Mouse (Mus musculus): ENCODE measurements at regions not wholly inside any gene's neighbourhood (a gene's known extent, or its start where the extent isn't known, plus 50 kb on each side); places are given as distances from the start of the nearest gene placed in this dataset.
"Not testable (repeated sequence)": the region's sequence is repeated elsewhere in the genome, so short reads cannot be mapped to it uniquely, and the experiment has no call there.

DNA sequence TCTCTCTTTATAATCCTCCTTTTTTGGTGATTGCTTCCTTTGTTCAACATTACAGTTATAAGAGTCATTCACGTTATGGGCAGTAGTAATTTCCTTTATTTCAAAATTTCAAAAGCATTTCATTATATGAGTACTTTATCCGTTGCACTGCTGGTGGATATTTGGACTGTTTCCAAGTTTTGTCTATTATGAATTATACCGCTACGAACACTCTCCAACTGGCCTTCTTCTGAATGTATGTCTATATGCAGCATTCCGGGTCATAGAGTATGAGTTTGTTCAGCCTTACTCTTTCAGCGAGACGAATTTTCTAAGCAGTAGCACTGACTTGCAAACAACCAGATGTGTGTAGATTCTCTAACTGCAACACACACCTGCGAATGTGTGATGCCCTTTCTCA is 57.8 kb downstream of the Dusp6 start:
- DNase-seq (ENCODE audit: low spot score in 2 of 2): no peak

DNA sequence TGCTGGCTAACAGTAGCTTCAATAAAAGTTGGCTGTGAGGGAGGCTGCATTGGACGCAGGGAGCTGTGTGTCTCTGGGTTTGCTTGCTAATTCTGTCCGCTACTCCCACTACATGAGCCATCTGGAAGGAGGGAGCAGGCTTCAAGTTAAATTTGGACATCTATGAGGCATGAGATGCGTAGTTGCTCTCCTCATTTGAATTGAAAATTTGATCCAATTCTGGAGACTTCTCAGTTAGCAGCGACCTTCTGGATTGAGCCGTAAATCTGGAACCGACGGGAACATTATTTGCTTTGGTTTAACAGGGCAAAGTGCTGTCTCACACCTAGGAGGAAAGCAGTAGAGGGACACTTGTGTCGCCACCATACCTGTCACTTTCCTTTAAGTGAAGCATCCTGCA is 60.3 kb downstream of the Dusp6 start:
- DNase-seq (ENCODE audit: low spot score in 2 of 2): peak in 1 of 2 experiments; percentile 33

DNA sequence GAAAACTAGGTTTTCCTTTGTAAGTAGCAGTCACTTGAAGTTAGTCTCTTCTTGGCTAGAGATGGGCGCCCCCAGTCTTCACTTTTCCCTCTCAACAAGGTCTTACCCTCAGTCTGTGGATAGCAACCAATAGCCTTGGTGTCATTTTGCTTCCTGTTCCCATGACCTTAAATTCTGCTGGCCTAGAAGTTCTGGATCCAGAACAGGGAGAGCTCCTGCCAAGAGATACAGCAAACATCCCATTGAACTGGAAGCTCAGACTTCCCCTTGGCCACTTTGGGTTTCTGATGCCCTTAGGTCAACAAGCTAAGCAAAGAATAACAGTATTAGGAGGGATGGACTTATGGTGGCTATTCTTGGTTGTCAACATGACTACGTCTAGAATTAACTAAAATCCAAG is 64.5 kb downstream of the Dusp6 start:
- DNase-seq (ENCODE audit: low spot score in 2 of 2): no peak

DNA sequence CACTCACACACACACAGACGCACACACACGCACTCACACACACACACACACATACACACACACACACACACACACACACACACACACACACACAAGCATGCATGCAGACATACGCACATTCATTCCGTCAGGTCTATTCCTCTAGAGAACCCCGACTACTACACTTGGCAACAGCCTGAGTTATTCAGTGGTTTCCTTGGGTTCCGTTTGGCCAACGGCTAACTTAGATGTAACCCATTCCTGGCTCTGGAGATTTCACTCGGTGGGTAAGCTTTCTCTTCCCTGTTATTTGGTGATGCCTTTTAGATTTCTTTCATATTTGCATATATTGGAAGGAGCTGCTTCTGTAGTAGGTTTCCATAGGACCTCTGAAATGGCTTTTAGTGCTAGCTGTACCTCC is 65.5 kb downstream of the Dusp6 start:
- no peak for DNase-seq (ENCODE audit: low spot score in 2 of 2)

DNA sequence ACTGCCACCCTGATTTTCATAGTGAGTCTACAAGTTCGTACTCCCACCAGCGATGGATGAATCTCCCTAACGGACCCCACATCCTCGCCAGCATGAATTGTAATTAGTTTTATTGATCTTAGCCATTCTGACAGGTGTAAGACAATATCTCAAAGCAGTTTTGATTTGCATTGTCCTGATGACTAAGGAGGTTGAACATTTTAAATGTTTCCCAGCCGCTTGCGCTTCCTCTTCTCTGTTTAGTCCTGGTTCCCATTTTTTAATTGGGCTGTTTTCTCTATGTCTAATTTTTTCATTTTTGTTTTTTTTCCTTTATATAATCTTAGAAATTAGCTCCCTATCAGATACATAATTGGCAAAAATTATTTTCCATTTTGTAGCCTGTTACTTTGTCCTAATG is 66.4 kb downstream of the Dusp6 start:
- DNase-seq (ENCODE audit: low spot score in 2 of 2): no peak

DNA sequence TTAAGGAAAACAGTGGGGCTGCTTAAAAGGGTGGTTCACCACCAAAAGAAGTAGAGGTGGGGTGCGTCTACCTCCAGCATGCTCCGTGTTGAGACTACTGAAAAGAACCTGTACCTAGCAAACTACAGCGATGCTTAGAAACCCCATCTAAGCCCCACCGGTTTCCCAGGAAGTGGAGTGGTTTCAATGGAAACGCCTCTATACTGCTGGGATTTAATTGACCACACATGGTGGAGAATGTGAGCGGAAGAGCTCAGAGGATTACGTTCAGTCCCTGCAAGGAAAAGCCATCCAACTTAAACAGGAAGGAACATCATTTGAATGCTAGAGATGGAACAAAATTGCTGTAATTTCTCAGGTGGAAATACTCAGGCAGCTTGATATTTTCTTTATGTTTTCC is 67.5 kb downstream of the Dusp6 start:
- DNase-seq (ENCODE audit: low spot score in 2 of 2): no peak

DNA sequence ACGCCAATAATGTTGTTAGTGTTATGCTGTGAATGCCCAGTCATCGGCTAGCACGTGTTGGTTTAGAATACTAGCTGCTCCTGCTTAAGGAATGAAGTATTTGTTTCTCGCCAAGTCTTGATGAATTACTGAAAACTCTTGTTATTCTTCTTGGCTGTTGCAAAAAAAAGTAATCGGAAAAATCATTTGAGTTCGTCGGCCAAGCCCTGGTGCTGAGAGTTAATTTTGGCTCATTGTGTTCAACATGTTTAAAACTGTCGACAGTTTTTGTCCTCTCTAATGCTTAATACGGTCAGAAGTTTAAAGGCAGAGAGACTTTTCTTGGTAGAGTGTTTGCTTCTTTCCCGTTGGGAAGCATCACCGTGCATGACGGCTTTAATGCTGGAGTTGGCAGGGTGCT is 68.8 kb downstream of the Dusp6 start:
- DNase-seq (ENCODE audit: low spot score in 2 of 2): no peak

DNA sequence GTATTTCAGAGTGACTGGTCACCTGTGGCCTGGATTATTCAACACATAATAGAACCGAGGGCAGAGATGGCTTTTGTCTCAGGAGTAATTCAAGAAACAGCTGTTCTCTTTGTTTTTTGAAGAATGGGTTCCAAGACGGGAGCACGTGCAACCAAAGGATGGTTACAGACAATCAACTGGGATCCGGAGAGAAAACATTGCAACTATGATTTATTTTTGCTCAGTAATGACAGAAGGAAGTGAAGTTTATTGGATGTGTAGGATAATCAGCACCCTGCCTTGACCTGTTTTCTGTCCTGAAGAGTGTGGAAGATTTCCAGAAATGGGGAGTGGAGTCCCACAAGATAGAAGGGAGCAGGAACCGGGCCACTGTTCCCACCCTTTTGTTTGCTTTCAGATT is 70.8 kb downstream of the Dusp6 start:
- no peak for DNase-seq (ENCODE audit: low spot score in 2 of 2)

DNA sequence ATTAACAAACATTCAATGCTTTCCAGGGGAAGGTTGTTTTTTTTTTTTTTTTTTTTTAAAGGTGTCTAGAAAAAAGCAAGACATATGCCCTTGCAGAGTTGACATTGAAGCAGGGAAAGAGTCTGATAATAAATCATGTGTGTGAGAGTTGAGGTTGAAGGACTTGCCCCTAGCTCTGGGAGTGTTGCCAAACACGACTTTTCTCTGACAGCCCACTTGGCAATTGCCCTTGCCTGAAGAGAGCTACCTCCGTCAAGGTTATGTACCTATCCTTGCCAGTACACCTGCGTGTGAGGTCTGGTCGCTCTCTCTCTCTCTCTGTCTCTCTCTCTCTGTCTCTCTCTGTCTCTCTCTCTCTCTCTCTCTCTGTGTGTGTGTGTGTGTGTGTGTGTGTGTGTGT is 73.1 kb downstream of the Dusp6 start:
- no peak for DNase-seq (ENCODE audit: low spot score in 2 of 2)

DNA sequence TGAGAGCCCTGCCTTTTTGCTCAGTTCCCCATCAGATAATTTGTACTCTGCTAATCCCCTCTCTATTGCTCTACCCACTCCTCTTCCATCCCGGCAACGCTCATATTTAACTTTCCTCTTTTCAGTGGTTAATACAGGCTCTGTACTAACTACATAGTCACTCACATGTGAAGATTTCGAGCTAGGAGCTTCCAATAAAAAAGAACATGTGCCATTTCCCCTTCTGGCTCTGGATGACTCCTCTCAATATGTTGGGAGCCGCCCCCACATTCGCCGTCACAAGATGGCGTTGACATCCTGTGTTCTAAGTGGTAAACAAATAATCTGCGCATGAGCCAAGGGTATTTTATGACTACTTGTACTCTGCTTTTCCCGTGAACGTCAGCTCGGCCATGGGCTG is 75.8 kb downstream of the Dusp6 start:
- not testable (repeated sequence) for DNase-seq (ENCODE audit: low spot score in 2 of 2)

DNA sequence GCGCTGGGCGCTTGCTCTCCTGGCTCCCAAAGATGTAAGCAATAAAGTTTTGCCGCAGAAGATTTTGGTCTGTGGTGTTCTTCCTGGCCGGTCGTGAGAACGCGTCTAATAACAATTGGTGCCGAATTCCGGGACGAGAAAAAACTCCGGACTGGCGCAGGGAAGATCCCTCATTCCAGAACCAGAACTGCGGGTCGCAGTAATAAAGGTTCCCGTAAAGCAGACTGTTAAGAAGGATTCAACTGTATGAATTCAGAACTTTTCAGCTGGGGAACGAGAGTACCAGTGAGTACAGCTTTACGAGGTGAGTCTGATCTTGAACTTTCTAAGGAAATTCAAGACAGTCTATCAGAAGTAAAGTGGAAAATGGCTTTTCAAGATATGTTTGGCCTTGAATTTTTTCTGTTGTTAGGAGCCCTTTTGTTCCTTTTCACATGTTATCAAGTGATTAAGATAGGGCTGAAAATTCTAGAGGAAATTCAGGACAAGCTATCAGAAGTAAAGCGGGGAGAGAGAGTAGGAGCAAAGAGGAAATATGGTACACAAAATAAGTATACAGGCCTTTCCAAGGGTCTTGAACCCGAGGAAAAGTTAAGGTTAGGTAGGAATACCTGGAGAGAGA is 76.4 kb downstream of the Dusp6 start:
- peak; percentile 85 to 86 for DNase-seq (ENCODE audit: low spot score in 2 of 2)

DNA sequence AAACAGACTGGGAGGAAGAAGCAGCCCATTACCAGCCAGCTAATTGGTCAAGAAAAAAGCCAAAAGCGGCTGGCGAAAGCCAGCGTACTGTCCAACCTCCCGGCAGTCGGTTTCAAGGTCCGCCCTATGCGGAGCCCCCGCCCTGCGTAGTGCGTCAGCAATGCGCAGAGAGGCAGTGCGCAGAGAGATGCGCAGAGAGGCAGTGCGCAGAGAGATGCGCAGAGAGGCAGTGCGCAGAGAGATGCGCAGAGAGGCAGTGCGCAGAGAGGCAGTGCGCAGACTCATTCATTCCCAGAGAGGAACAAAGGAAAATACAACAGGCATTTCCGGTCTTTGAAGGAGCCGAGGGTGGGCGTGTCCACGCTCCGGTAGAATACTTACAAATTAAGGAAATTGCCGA is 77.0 kb downstream of the Dusp6 start:
- not testable (repeated sequence) for DNase-seq (ENCODE audit: low spot score in 2 of 2)

DNA sequence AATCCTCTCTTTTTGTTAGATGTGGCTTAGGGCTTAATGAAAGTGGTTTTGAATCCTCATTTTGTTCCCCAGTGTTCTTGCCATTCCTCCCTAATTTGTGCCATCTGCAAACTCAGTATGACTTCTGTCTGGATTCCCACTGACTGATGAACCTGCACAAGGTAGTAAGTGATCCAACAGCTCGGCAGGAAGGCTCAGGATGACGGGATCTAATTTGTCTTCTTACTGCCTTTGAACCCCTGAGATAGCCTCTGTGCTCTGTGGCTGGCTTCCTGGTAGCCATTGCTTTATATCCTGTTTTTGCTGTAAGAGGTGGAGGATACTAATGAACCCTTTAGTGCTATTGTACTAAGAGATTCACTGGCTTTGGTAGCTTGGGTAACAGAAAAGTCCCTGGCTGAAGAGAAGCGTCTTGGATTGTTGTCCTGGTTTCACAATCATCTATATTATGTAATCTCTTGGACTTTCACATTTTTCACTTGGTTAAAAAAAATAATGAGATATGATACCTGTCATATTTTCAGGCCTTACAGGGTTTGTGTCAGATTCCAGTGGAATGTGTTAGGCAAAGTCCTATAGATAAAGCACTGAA is 86.2 kb downstream of the Dusp6 start:
- no peak for DNase-seq (ENCODE audit: low spot score in 2 of 2)

DNA sequence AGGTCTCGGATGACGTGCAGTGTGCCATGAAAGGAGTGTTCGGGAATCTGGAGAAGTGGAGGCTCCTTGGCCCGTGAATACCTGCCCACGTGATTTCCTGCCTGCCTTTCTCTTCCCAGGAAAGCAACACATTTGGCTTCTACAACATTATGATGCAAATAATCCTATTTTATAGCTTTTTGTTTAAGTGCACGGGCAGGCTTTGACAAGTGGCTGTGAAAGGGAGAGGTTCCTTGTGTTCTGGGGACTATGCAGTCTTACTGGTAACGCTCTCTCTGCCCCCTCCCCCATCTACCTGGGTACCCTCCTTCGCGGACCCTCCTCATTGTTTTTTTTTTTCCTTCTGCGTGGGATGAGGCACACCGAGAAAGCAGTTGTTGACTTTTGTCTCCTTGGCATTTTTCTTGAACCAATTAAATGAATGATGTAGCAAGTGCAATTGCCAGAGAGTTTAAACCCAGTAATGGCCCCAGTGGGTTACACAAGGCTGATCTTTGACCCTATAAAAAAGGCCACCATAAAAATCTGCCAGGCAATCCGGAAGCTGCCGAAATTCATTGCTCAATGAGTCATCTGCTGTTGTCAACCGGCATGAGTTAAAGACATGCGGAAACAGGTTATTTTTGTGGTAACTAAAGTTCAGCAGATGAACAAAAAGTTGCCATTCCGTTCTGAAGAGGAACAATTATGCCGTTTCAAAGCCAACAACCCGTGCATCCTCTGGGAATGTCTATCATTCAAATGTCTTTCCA is 90.7 kb downstream of the Dusp6 start:
- no peak for DNase-seq (ENCODE audit: low spot score in 2 of 2)

DNA sequence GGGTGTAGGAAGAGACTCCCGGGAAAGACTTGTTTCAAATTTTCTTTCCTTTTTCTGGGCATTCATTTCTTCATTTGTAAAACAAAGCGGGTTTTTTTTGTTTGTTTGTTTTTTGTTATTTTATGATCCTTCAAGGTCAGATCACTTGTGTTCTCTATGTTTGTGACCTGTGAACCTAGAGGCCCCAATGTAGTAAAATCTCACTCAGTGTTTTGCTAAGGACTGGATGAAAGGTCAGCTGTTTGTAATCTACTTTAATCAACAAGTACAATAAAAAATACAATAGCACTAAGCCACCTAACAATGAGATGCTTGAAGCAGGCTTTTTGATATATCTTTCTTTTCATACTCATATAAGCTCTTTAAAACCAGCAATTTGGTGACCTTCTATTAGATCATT is 91.3 kb downstream of the Dusp6 start:
- DNase-seq (ENCODE audit: low spot score in 2 of 2): no peak

DNA sequence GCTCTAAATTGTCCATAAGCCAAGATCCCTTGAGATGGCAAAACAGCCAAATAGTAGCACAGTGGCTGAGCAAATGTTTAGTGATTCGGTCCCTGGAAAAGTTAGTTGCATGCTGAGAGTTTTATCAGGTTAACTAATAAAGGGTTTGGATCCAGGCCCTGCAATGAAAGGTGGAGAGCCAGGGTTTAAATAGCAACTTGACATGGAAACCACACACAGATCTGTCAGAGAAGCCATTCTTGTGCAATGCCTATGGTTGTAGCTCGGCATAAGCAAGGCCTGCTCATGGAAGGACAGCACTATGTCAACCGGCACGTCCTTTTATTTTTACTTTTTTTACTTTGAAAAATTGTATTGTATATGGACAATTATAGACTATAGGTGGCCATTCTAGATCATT is 92.3 kb downstream of the Dusp6 start:
- no peak for DNase-seq (ENCODE audit: low spot score in 2 of 2)

DNA sequence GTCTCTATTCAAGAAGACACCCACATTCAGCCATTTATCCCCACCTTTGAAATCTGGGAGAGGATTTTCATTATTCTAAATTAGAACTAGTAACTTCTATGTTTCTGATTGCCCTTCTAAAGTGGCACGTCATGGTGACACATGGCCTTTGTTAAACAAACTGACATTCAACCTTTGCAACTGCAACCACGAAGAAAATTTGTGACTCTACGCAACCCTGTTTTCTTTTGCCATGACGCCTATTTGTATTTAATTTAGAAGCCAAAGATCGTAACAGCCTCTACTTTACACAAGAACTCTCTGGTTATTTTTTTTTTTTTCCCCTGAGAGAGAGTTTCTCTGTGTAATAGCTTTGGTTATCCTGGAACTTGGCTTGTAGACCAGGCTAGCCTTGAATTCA is 93.2 kb downstream of the Dusp6 start:
- DNase-seq (ENCODE audit: low spot score in 2 of 2): no peak

DNA sequence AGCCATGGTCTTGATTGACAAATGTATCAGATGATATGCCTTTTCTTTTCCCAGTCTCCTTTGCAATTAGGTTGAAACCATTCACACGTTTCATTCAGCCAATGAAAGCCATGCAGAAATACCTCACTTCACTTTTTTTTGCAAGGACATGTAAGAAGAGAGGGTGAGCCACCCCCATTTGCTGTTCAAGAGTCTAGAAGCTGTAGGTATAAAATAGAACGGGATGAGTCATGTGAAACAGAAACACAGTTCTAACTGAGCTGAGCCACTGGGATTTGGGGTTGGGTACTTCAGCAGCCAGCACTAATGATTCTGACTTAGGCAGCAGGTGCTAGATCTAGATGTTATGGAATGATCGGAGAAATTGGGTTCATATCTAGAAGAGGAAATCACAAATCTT is 93.9 kb downstream of the Dusp6 start:
- no peak for DNase-seq (ENCODE audit: low spot score in 2 of 2)

DNA sequence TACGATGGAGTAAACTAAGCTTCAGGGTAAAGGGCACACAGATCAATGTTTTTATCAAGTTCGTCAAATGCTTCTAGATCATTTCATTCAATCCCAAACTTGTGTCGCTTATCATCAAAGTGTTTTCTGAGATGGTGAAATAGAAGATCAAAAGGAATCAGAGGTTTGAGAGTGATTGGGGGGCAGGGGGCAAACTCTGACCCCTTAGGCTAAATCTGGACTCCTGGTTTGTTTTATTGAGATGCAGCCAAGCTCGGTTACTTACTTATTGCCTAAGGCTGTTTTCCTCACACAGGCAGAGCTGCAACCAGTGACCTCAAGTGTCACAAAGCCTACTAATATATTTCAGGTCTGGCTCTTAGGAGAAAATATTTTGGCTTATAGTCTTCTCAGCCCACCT is 94.3 kb downstream of the Dusp6 start:
- no peak for DNase-seq (ENCODE audit: low spot score in 2 of 2)

DNA sequence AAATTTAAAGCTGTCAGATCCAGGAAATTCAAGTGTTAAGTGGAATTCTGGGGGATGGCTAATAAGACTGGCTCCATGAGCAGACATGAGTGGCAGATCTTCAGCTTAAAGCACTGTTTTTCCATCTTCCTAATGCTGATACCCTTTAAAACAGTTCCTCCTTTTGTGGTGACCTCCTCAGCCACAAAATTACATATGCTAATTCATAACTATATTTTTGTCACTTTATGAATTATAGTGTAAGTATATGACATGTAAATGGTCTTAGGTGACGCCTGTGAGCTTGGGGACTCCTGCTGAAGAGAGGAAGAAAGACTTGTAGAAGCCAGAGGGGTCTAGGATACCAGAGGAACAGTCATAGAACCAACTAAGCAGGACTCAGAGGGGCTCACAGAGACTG is 95.2 kb downstream of the Dusp6 start:
- no peak for DNase-seq (ENCODE audit: low spot score in 2 of 2)

DNA sequence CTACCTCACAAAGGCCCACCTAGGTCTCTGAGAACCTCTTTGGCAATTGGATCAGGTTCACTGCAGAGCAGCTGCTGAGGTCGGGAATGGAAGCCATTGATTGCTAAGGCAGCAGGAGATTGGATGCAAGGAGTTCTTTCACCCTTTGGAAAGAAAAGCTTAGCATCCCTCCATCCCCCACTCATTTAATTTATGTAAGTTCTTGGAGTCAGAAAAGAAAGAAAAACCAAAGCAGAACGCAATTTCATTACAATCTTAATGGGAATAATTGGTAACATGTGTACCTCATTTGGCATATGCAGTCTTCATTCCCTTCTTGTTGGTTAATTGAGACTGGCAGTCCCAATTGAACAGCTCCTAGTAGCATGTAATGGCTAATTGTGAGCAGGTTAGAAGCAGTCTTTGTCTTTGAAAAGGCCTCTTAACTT is 96.4 kb downstream of the Dusp6 start:
- no peak for DNase-seq (ENCODE audit: low spot score in 2 of 2)

DNA sequence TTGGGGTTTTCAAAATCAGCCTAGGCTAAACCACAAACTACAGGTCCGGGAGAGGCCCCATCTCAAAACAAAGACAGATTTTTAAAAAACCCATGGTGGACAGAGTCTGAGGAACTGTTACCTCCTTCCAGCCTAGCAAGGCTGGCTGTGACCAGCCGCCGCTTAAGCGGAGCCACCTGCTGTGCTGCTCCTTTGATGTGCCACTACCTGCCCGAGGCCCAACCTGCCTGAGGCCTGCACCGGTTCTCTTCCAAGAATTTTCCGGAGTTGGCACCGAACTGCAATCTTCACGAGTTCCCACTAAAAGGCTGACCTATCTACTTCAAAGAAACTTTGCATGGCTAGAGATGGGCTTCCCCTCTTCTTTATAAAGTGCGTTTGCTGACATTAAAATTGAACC is 97.6 kb downstream of the Dusp6 start:
- DNase-seq (ENCODE audit: low spot score in 2 of 2): not testable (repeated sequence)

DNA sequence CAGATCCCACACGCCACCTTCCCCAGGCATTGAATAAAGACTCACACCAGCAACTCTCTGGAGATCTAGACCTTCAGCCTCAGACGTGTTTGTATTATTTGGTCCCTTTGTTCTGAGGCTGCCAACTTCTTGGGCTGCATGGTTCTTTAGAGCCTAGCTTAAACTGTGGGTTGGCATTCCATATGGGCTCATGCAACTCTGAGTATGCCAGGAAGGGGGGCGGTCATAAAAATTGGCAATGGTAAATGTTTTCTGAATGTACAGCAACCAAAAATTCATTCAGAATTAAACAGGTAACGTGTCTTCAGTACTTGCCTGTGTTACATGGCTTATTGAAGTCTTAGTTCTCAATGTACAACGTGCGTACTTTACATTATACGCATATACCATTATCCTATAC is 103.1 kb downstream of the Dusp6 start:
- DNase-seq (ENCODE audit: low spot score in 2 of 2): no peak
